Mouse (Mus musculus): ENCODE results near the gene Ciz1. TPM values are rescaled to one million over a fixed set of nuclear protein-coding genes. Genes with fewer than 3 reads are reported as not detected.

Gene Ciz1
- polyA plus RNA-seq, 1 experiment, result 225 TPM

GRCm38 (mm10) chr2:32424796-32425195 lies 72.7 kb downstream of the Ciz1 start:
- DNase-seq (ENCODE audit: low read depth), result no peak
- TF ChIP-seq POLR2A (IDR thresholded peaks at IDR 0.05; ENCODE audit: borderline replicate concordance, extremely low read depth, insufficient read depth, insufficient read length, poor library complexity, severe bottlenecking), result no peak
- TF ChIP-seq CTCF (IDR thresholded peaks at IDR 0.05; ENCODE audit: borderline replicate concordance, extremely low read depth, insufficient read depth, insufficient read length), result no peak

- no peak for DNase-seq (ENCODE audit: low read depth)
- TF ChIP-seq POLR2A (IDR thresholded peaks at IDR 0.05; ENCODE audit: borderline replicate concordance, extremely low read depth, insufficient read depth, insufficient read length, poor library complexity, severe bottlenecking), result no peak
- no peak for TF ChIP-seq CTCF (IDR thresholded peaks at IDR 0.05; ENCODE audit: borderline replicate concordance, extremely low read depth, insufficient read depth, insufficient read length)
Observed at GRCm38 (mm10) chr2:32425568-32425967, 73.4 kb downstream of the Ciz1 start.

GRCm38 (mm10) chr2:32426141-32426540 lies 74.0 kb downstream of the Ciz1 start:
- TF ChIP-seq POLR2A (IDR thresholded peaks at IDR 0.05; ENCODE audit: borderline replicate concordance, extremely low read depth, insufficient read depth, insufficient read length, poor library complexity, severe bottlenecking) (no peak), CTCF (IDR thresholded peaks at IDR 0.05; ENCODE audit: borderline replicate concordance, extremely low read depth, insufficient read depth, insufficient read length) (no peak)
- DNase-seq (ENCODE audit: low read depth), result no peak

- no peak for DNase-seq (ENCODE audit: low read depth)
- TF ChIP-seq CTCF (IDR thresholded peaks at IDR 0.05; ENCODE audit: borderline replicate concordance, extremely low read depth, insufficient read depth, insufficient read length), result no peak
- TF ChIP-seq POLR2A (IDR thresholded peaks at IDR 0.05; ENCODE audit: borderline replicate concordance, extremely low read depth, insufficient read depth, insufficient read length, poor library complexity, severe bottlenecking), result no peak
Observed at GRCm38 (mm10) chr2:32427720-32428119, 75.6 kb downstream of the Ciz1 start.

- DNase-seq (ENCODE audit: low read depth), result peak; percentile 92
- TF ChIP-seq CTCF (IDR thresholded peaks at IDR 0.05; ENCODE audit: borderline replicate concordance, extremely low read depth, insufficient read depth, insufficient read length) (no peak), POLR2A (IDR thresholded peaks at IDR 0.05; ENCODE audit: borderline replicate concordance, extremely low read depth, insufficient read depth, insufficient read length, poor library complexity, severe bottlenecking) (no peak)
Observed at GRCm38 (mm10) chr2:32428262-32428722, 76.2 kb downstream of the Ciz1 start.

GRCm38 (mm10) chr2:32429215-32429891 lies 77.2 kb downstream of the Ciz1 start:
- no peak for DNase-seq (ENCODE audit: low read depth)
- TF ChIP-seq POLR2A (IDR thresholded peaks at IDR 0.05; ENCODE audit: borderline replicate concordance, extremely low read depth, insufficient read depth, insufficient read length, poor library complexity, severe bottlenecking), result no peak
- no peak for TF ChIP-seq CTCF (IDR thresholded peaks at IDR 0.05; ENCODE audit: borderline replicate concordance, extremely low read depth, insufficient read depth, insufficient read length)

Other genes starting within 250 kb of the Ciz1 start
- gene Prrc2b, start 201.2 kb upstream of the Ciz1 start, polyA plus RNA-seq (2012; rRNA removed), result 94.4 and 171 TPM in 2 replicates
- 46.4 and 48.7 TPM in 2 replicates for gene Pomt1, start 115.7 kb upstream of the Ciz1 start, polyA plus RNA-seq (2012; rRNA removed)
- 70.7 and 82.4 TPM in 2 replicates for gene Uck1, start 92.2 kb upstream of the Ciz1 start, polyA plus RNA-seq (2012; rRNA removed)
- 42.9 and 54.6 TPM in 2 replicates for gene Golga2, start 64.9 kb upstream of the Ciz1 start, polyA plus RNA-seq (2012; rRNA removed)
- 296 and 327 TPM in 2 replicates for gene Swi5, start 64.3 kb upstream of the Ciz1 start, polyA plus RNA-seq (2012; rRNA removed)
- 189 and 292 TPM in 2 replicates for gene Dnm1, start 1.0 kb downstream of the Ciz1 start, polyA plus RNA-seq (2012; rRNA removed)
- gene 1110008P14Rik, start 29.6 kb downstream of the Ciz1 start, polyA plus RNA-seq (2012; rRNA removed), result 101 and 114 TPM in 2 replicates
- gene Lcn2, start 35.9 kb downstream of the Ciz1 start, polyA plus RNA-seq (2012; rRNA removed), result 0.40 and 0.77 TPM in 2 replicates
- 48.9 and 51.3 TPM in 2 replicates for gene Ptges2, start 43.6 kb downstream of the Ciz1 start, polyA plus RNA-seq (2012; rRNA removed)
- gene Naif1, start 98.1 kb downstream of the Ciz1 start, polyA plus RNA-seq (2012; rRNA removed), result 4.8 and 5.1 TPM in 2 replicates
- gene Slc25a25, start 99.1 kb downstream of the Ciz1 start, polyA plus RNA-seq (2012; rRNA removed), result 40.2 and 46.1 TPM in 2 replicates
- 7.7 and 12.9 TPM in 2 replicates for gene Fam102a, start 183.0 kb downstream of the Ciz1 start, polyA plus RNA-seq (2012; rRNA removed)
- gene Dpm2, start 218.5 kb downstream of the Ciz1 start, polyA plus RNA-seq (2012; rRNA removed), result 155 and 212 TPM in 2 replicates
- gene Pip5kl1, start 222.5 kb downstream of the Ciz1 start, polyA plus RNA-seq (2012; rRNA removed), result 13.2 and 16.0 TPM in 2 replicates
- gene 9430097D07Rik, start 223.4 kb downstream of the Ciz1 start, polyA plus RNA-seq (2012; rRNA removed), result 0.26 and 0.33 TPM in 2 replicates
- gene St6galnac4, start 234.8 kb downstream of the Ciz1 start, polyA plus RNA-seq (2012; rRNA removed), result 21.7 and 23.9 TPM in 2 replicates
- 16.2 and 22.6 TPM in 2 replicates for gene St6galnac6, start 247.4 kb downstream of the Ciz1 start, polyA plus RNA-seq (2012; rRNA removed)

Measured in brain, embryonic 14.5 days (tissue).